Mouse (Mus musculus) spleen, adult 2 months (tissue): Measurements from ENCODE around the gene Ripk4.

Experiments
- CTCF ChIP-seq: fragments of 200-500 bp; IDR thresholded peaks from 2 replicates; pipeline ENCODE4 v1.5.1; 2011; ENCODE audit warnings: mild to moderate bottlenecking, inconsistent platforms; ENCODE audit not compliant: insufficient read depth, insufficient read length, insufficient replicate concordance; ENCODE audit errors: extremely low read depth
- POLR2A ChIP-seq: fragments of 200-500 bp; IDR thresholded peaks from 2 replicates; pipeline ENCODE4 v1.6.1; 2011; ENCODE audit warnings: low read depth, low read length, inconsistent platforms

GRCm38 (mm10) chr16:97716567-97716966, 47.0 kb downstream of the Ripk4 start:
- no peak for TF ChIP-seq CTCF
- no peak for TF ChIP-seq POLR2A
